Mouse (Mus musculus): ENCODE measurements around the gene Tbl2. TPM values are rescaled to one million over a fixed set of nuclear protein-coding genes. Genes with fewer than 3 reads are reported as not detected.

The Tbl2 gene
- polyA plus RNA-seq, 1 experiment from 2014 or later: 10.4 TPM

- no peak overlapping the region for H3K9ac ChIP-seq (replicated peaks)
- H3K27ac ChIP-seq (ENCODE audit: low read depth): 0 out of 2 replicates have a peak overlapping the region, but pooled peaks have one; percentile 12
Observed at GRCm38 (mm10) chr5:135185596-135185995, 36.1 kb downstream of the Tbl2 start.

GRCm38 (mm10) chr5:135186231-135186620 lies 36.8 kb downstream of the Tbl2 start:
- Histone ChIP-seq H3K27me3 (ENCODE audit: insufficient read depth, low read length) (no peaks in the 10 kb centered on the region), H3K4me3 (ENCODE audit: low read depth, low read length) (peak overlapping the region; percentile 97), H3K27ac (ENCODE audit: low read depth) (peak overlapping the region; percentile 96), H3K4me2 (ENCODE audit: low read depth, low read length) (peak overlapping the region; percentile 83), H3K9ac (replicated peaks) (peak overlapping the region; percentile 44), H3K9me3 (ENCODE audit: low read length) (no peaks in the 10 kb centered on the region), H3K4me1 (ENCODE audit: insufficient read depth) (peaks cover 15% of the 10 kb centered on the region), H3K36me3 (replicated peaks; ENCODE audit: insufficient read depth, low read length) (peaks cover 12% of the 10 kb centered on the region)
- DNase-seq: no peak
- ATAC-seq: no peak
- WGBS (ENCODE audit: insufficient replicate concordance): 15% methylated on average over 10 of the region's 10 CpGs
- TF ChIP-seq EP300 (IDR thresholded peaks at IDR 0.05; ENCODE audit: low read depth): no peak
- TF ChIP-seq CTCF (IDR thresholded peaks at IDR 0.05; ENCODE audit: low read depth): no peak

More at GRCm38 (mm10) chr5:135185596-135185995, 36.1 kb downstream of the Tbl2 start:
- Histone ChIP-seq H3K9me3 (ENCODE audit: low read length) (no peaks in the 10 kb centered on the region), H3K4me2 (ENCODE audit: low read depth, low read length) (no peak overlapping the region; the same call in 1 of the 2 replicates), H3K36me3 (replicated peaks; ENCODE audit: insufficient read depth, low read length) (peaks cover 19% of the 10 kb centered on the region), H3K4me1 (ENCODE audit: insufficient read depth) (peaks cover 15% of the 10 kb centered on the region), H3K4me3 (ENCODE audit: low read depth, low read length) (no peak overlapping the region), H3K27me3 (ENCODE audit: insufficient read depth, low read length) (no peaks in the 10 kb centered on the region)
- DNase-seq (peak; percentile 51), ATAC-seq (no peak)
- peak; percentile 64 for TF ChIP-seq CTCF (IDR thresholded peaks at IDR 0.05; ENCODE audit: low read depth)
- TF ChIP-seq EP300 (IDR thresholded peaks at IDR 0.05; ENCODE audit: low read depth): no peak
- whole genome bisulfite sequencing (ENCODE audit: insufficient replicate concordance): 35% methylated on average over 3 of the region's 3 CpGs

GRCm38 (mm10) chr5:135186621-135187348 lies 37.3 kb downstream of the Tbl2 start, which contains the start of gene Baz1b:
Gene Baz1b (plus strand): TSS chr5:135187264.
- ATAC-seq (peak; percentile 94), DNase-seq (peak; percentile 97)
- Histone ChIP-seq H3K4me1 (ENCODE audit: insufficient read depth) (peaks cover 15% of the 10 kb centered on the region), H3K27ac (ENCODE audit: low read depth) (peak within 1 kb of the TSS; percentile 96), H3K27me3 (ENCODE audit: insufficient read depth, low read length) (no peaks in the 10 kb centered on the region), H3K4me3 (ENCODE audit: low read depth, low read length) (peak within 1 kb of the TSS; percentile 97), H3K9me3 (ENCODE audit: low read length) (no peaks in the 10 kb centered on the region), H3K9ac (replicated peaks) (peak within 1 kb of the TSS; percentile 95), H3K36me3 (replicated peaks; ENCODE audit: insufficient read depth, low read length) (peaks cover 7% of the 10 kb centered on the region; the same call in 1 of the 2 replicates), H3K4me2 (ENCODE audit: low read depth, low read length) (peak within 1 kb of the TSS; percentile 83)
- TF ChIP-seq CTCF (IDR thresholded peaks at IDR 0.05; ENCODE audit: low read depth): peak; percentile 23; the same call in 1 of the 2 replicates
- TF ChIP-seq EP300 (IDR thresholded peaks at IDR 0.05; ENCODE audit: low read depth): peak; percentile 35; the same call in 1 of the 2 replicates
- WGBS (ENCODE audit: insufficient replicate concordance): under 1% methylated on average over 48 of the region's 57 CpGs

DNA sequence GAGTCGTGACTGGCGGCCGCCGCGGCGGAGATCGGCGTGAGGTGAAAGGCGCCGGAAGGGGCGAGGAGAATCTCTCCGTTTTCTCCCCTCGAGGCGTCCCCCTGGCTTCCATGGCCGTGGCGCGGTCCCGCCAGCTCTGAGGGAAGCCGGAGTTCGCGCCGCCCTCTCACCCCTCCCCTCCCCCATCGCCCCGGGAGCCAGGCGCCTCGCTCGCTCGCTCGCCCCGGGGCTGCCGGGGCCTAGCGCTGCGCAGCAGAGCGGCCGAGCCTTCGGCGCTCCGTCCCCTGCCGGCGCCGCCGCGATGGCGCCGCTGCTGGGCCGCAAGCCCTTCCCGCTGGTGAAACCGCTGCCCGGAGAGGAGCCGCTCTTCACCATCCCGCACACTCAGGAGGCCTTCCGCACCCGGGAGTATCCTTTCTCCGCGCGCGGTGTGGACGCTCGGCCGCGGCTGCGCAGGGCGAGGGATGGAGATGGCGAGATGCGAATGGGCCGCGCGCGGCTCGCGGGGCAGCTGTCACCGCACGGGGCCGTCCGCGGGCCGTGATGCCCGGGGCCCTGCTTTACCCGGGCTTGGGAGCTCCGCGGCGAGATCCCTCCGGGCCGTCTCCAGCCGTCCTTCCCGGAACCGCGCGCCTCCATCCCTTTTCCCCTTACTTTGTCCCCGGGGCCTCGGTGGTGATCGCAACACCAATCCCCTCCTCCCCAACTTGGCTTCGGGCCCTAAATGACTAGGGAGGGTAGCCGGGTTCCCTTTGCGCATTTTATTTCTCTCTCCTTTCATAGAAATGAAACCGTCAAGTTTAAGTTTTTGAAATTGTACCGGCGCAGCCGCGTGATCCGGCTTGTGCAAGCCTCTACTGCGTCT lies 38.1 kb downstream of the Tbl2 start:
- WGBS (ENCODE audit: insufficient replicate concordance): under 1% methylated on average over 67 of the region's 102 CpGs
- H3K4me1 ChIP-seq (ENCODE audit: insufficient read depth): peaks cover 15% of the 10 kb centered on the region
- TF ChIP-seq EP300 (IDR thresholded peaks at IDR 0.05; ENCODE audit: low read depth) (no peak), CTCF (IDR thresholded peaks at IDR 0.05; ENCODE audit: low read depth) (no peak)
- H3K9me3 ChIP-seq (ENCODE audit: low read length): no peaks in the 10 kb centered on the region
- peaks cover 5% of the 10 kb centered on the region; the same call in 1 of the 2 replicates for H3K36me3 ChIP-seq (replicated peaks; ENCODE audit: insufficient read depth, low read length)
- H3K27ac ChIP-seq (ENCODE audit: low read depth): peak overlapping the region; percentile 96
- peak; percentile 58 for DNase-seq
- H3K4me2 ChIP-seq (ENCODE audit: low read depth, low read length): peak overlapping the region; percentile 83
- H3K27me3 ChIP-seq (ENCODE audit: insufficient read depth, low read length): no peaks in the 10 kb centered on the region
- ATAC-seq: peak; percentile 53
- peak overlapping the region; percentile 95 for H3K9ac ChIP-seq (replicated peaks)
- peak overlapping the region; percentile 97 for H3K4me3 ChIP-seq (ENCODE audit: low read depth, low read length)

GRCm38 (mm10) chr5:135188214-135188554 lies 38.7 kb downstream of the Tbl2 start:
- H3K4me2 ChIP-seq (ENCODE audit: low read depth, low read length): peak overlapping the region; percentile 83
- ATAC-seq (no peak), DNase-seq (no peak)
- H3K4me3 ChIP-seq (ENCODE audit: low read depth, low read length): peak overlapping the region; percentile 97
- H3K9me3 ChIP-seq (ENCODE audit: low read length): no peaks in the 10 kb centered on the region
- no peaks in the 10 kb centered on the region for H3K27me3 ChIP-seq (ENCODE audit: insufficient read depth, low read length)
- H3K36me3 ChIP-seq (replicated peaks; ENCODE audit: insufficient read depth, low read length): peaks cover 5% of the 10 kb centered on the region; the same call in 1 of the 2 replicates
- TF ChIP-seq CTCF (IDR thresholded peaks at IDR 0.05; ENCODE audit: low read depth) (no peak), EP300 (IDR thresholded peaks at IDR 0.05; ENCODE audit: low read depth) (no peak)
- WGBS (ENCODE audit: insufficient replicate concordance): 3% methylated on average over 8 of the region's 8 CpGs
- peak overlapping the region; percentile 95 for H3K9ac ChIP-seq (replicated peaks)
- peaks cover 15% of the 10 kb centered on the region for H3K4me1 ChIP-seq (ENCODE audit: insufficient read depth)
- H3K27ac ChIP-seq (ENCODE audit: low read depth): peak overlapping the region; percentile 96
